Mouse (Mus musculus) CH12.LX (cell line): Measurements from ENCODE around the gene Atrnl1. TPM values are rescaled to one million over a fixed set of nuclear protein-coding genes. Genes with fewer than 3 reads are reported as not detected.
"Not testable (repeated sequence)": the region's sequence is repeated elsewhere in the genome, so short reads cannot be mapped to it uniquely, and the experiment has no call there.

ENCODE experiments used
- DNase-seq: peaks from one replicate; pipeline ENCODE4 v3.0.0-alpha.2; 2013; ENCODE audit errors: extremely low read depth
- H3K27ac ChIP-seq: 2 replicates; pipeline ENCODE4 v1.5.1; 2012; ENCODE audit warnings: low read depth, mild to moderate bottlenecking, control low read depth, moderate library complexity; ENCODE audit not compliant: insufficient read depth
- H3K27me3 ChIP-seq: replicated peaks from 2 replicates; pipeline ENCODE3; 2012; ENCODE audit warnings: inconsistent platforms
- H3K36me3 ChIP-seq, 2 experiments: replicated peaks in 1 of 2; 2 replicates each; pipeline versions ENCODE3 to v1.6.1; 2012; ENCODE audit warnings: inconsistent platforms in 1 of 2, low read length in 1 of 2, mild to moderate bottlenecking in 1 of 2, mixed read lengths in 1 of 2, moderate library complexity in 1 of 2; ENCODE audit not compliant: control insufficient read depth in 1 of 2, insufficient read depth in 1 of 2
- H3K4me1 ChIP-seq, 2 experiments: 2 replicates each; pipeline ENCODE4 v1.6.1; 2012; ENCODE audit warnings: inconsistent platforms in 1 of 2, moderate library complexity in 1 of 2; ENCODE audit not compliant: insufficient read depth in 2 of 2, control insufficient read depth in 1 of 2
- H3K4me2 ChIP-seq: 2 replicates; pipeline ENCODE4 v1.6.1; 2012; ENCODE audit warnings: low read depth, mild to moderate bottlenecking, control low read depth; ENCODE audit not compliant: poor library complexity, insufficient read depth, severe bottlenecking
- H3K4me3 ChIP-seq, 3 experiments: fragments of 150-350 bp in 1 of 3; sonication (generic) in 1 of 3; replicated peaks in 1 of 3; 2 replicates each; pipeline versions ENCODE3 to v1.5.1; 2011 to 2012; ENCODE audit warnings: low read depth in 2 of 3, low read length in 2 of 3, mild to moderate bottlenecking in 2 of 3, moderate library complexity in 2 of 3, control low read depth in 1 of 3, improper control_type of control experiment in 1 of 3, inconsistent platforms in 1 of 3, mixed read lengths in 1 of 3; ENCODE audit not compliant: poor library complexity in 1 of 3
- H3K79me2 ChIP-seq: replicated peaks from 2 replicates; pipeline ENCODE4 v1.6.1; 2012; ENCODE audit warnings: mild to moderate bottlenecking, moderate library complexity; ENCODE audit not compliant: control insufficient read depth, poor library complexity, insufficient read depth, severe bottlenecking; ENCODE audit errors: extremely low read depth
- H3K9ac ChIP-seq: 2 replicates; pipeline ENCODE4 v1.6.1; 2012; ENCODE audit warnings: low read depth, mild to moderate bottlenecking, control low read depth, moderate library complexity; ENCODE audit not compliant: insufficient read depth
- H3K9me3 ChIP-seq: replicated peaks from 2 replicates; pipeline ENCODE3; 2012; ENCODE audit warnings: low read length, inconsistent platforms, mixed read lengths
- BHLHE40 ChIP-seq: IDR thresholded peaks from 2 replicates; pipeline ENCODE4 v1.6.1; 2011; ENCODE audit warnings: mild to moderate bottlenecking, low read depth, low read length, improper control_type of control experiment
- CTCF ChIP-seq, 2 experiments: IDR thresholded peaks in 1 of 2; conservative IDR thresholded peaks in 1 of 2; 2 replicates each; pipeline ENCODE4 v1.5.1; 2011 to 2012; ENCODE audit warnings: low read depth in 2 of 2, low read length in 2 of 2, improper control_type of control experiment in 1 of 2, inconsistent platforms in 1 of 2, mild to moderate bottlenecking in 1 of 2, moderate library complexity in 1 of 2
- EP300 ChIP-seq: IDR thresholded peaks from 2 replicates; pipeline ENCODE4 v1.6.1; 2011; ENCODE audit warnings: low read length, improper control_type of control experiment
- JUN ChIP-seq: IDR thresholded peaks from 2 replicates; pipeline ENCODE4 v1.6.1; 2011; ENCODE audit warnings: low read depth, mild to moderate bottlenecking, low read length, improper control_type of control experiment, moderate library complexity; ENCODE audit not compliant: insufficient read depth
- JUND ChIP-seq: conservative IDR thresholded peaks from 2 replicates; pipeline ENCODE4 v1.6.1; 2011; ENCODE audit warnings: low read depth, low read length, improper control_type of control experiment
- KAT2A ChIP-seq: IDR thresholded peaks from 2 replicates; pipeline ENCODE4 v1.6.1; 2012; ENCODE audit warnings: low read length, improper control_type of control experiment, inconsistent platforms; ENCODE audit not compliant: insufficient replicate concordance
- MYC ChIP-seq: IDR thresholded peaks from 2 replicates; pipeline ENCODE4 v1.6.1; 2011; ENCODE audit warnings: low read depth, mild to moderate bottlenecking, improper control_type of control experiment, low read length
- NELFE ChIP-seq: IDR thresholded peaks from 2 replicates; pipeline ENCODE4 v1.6.1; 2011; ENCODE audit warnings: low read depth, low read length, improper control_type of control experiment
- PAX5 ChIP-seq: IDR thresholded peaks from 2 replicates; pipeline ENCODE4 v1.6.1; 2012; ENCODE audit warnings: low read length, inconsistent platforms, mixed read lengths
- POLR2AphosphoS2 ChIP-seq: IDR thresholded peaks from 2 replicates; pipeline ENCODE4 v1.6.1; 2011; ENCODE audit warnings: low read depth, low read length, improper control_type of control experiment
- RAD21 ChIP-seq: IDR thresholded peaks from 2 replicates; pipeline ENCODE4 v1.6.1; 2011; ENCODE audit warnings: low read depth, mild to moderate bottlenecking, low read length, improper control_type of control experiment, moderate library complexity
- SMC3 ChIP-seq: IDR thresholded peaks from 2 replicates; pipeline ENCODE4 v1.6.1; 2011; ENCODE audit warnings: low read depth, low read length, improper control_type of control experiment
- UBTF ChIP-seq: IDR thresholded peaks from 2 replicates; pipeline ENCODE4 v1.6.1; 2012; ENCODE audit warnings: low read depth, mild to moderate bottlenecking, inconsistent platforms, low read length, improper control_type of control experiment, moderate library complexity
- ZKSCAN1 ChIP-seq: IDR thresholded peaks from 2 replicates; pipeline ENCODE4 v1.6.1; 2012; ENCODE audit warnings: low read depth, inconsistent platforms, low read length, improper control_type of control experiment, borderline replicate concordance
- ZNF384 ChIP-seq: IDR thresholded peaks from 2 replicates; pipeline ENCODE4 v1.6.1; 2012; ENCODE audit warnings: low read depth, low read length, improper control_type of control experiment, inconsistent platforms
- dilution Hi-C: fragments of 300-500 bp; cut with MboI; formaldehyde crosslinking; loops from 2 replicates; pipeline ENCODE4 v1.14.3; 2020; ENCODE audit warnings: low sequenced_read_pairs; ENCODE audit not compliant: extremely low pct_unique_long_range_greater_than_20kb, extremely low pct_ligation_motif_present
- in situ Hi-C: fragments of 300-500 bp; cut with MboI; formaldehyde crosslinking; loops from 3 replicates; pipeline ENCODE4 v1.14.3; 2019; ENCODE audit warnings: low sequenced_read_pairs, low pct_ligation_motif_present, low pct_unique_long_range_greater_than_20kb, mixed read lengths
- polyA plus RNA-seq: library from polyadenylated mRNA; unstranded; fragments of >175 nt; gene quantifications from 2 replicates; pipeline ENCODE4 v1.2.1, GENCODE M21; 2012; ENCODE audit warnings: low read depth; ENCODE audit not compliant: insufficient read length
- total RNA-seq, 2 experiments: library from RNA; depleted of rRNA; stranded (reverse); fragments of 300-350 nt in 1 of 2; fragments of >200 nt in 1 of 2; gene quantifications; 2 replicates each; pipeline ENCODE4 v1.2.3; 2012 to 2014

Gene Atrnl1
- total and polyA plus RNA-seq, 3 experiments = 1.9 TPM

DNA sequence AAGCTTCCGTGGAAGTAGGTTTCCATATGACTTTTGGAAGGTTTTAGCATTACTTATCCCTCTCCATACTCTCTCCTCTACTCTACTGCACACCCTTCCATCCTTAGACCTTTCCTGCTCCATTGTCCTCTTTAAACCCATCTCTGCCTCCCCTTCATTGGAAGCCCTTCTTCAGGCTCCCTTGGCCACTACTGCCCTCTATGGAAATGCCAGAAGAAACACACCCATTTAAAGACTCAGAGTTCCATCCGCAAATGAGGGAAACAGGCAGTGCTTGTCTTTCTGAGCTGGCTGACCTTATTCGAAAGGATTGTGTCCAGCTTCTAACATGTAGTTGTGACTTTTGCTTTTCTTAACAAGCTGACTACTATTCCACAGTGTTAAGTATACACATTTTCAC, 81.7 kb downstream of the Atrnl1 start:
- Histone ChIP-seq H3K36me3 (peaks cover 0 to 8% of the 10 kb centered on the region in 2 experiments), H3K4me2 (no peak overlapping the region), H3K27ac (no peak overlapping the region), H3K9ac (no peak overlapping the region), H3K4me1 (no peaks in the 10 kb centered on the region), H3K79me2 (no peaks in the 10 kb centered on the region), H3K27me3 (no peaks in the 10 kb centered on the region), H3K4me3 (no peak overlapping the region), H3K9me3 (no peaks in the 10 kb centered on the region)
- no peak for TF ChIP-seq NELFE
- TF ChIP-seq POLR2AphosphoS2 = no peak
- TF ChIP-seq RAD21 = peak; percentile 26
- no peak for TF ChIP-seq BHLHE40
- no peak for TF ChIP-seq ZNF384
- TF ChIP-seq KAT2A = no peak
- 0 out of 2 replicates have a peak, but pooled peaks have one; percentile 2 for TF ChIP-seq SMC3
- TF ChIP-seq EP300 = no peak
- TF ChIP-seq CTCF (conservative IDR thresholded peaks at IDR 0.05 in 1 of 2, IDR thresholded peaks at IDR 0.05 in 1 of 2; ENCODE audit: low read depth in 2 of 2, low read length in 2 of 2) = peak in 1 of 2 experiments; percentile 49; a peak in 2 of 4 replicates
- no peak for TF ChIP-seq JUN
- dilution Hi-C loops (no loop called here), in situ Hi-C loops (no loop called here)
- peak; percentile 6 for DNase-seq

DNA sequence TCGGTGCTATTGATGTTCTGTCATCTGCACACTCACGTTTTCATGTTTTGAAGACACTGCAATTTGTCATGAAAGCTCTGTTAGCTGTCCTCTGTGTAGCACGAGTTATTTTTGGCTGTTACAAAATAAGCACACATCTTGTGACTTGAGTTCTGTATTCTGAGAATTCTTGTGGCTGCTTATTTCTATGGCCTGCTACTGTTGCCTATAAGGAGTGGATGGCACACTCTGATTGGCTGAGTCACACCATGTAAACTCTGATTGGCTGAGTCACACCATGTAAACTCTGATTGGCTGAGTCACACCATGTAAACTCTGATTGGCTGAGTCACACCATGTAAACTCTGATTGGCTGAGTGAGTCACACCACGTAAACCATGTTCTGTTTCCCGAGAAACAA, 85.9 kb downstream of the Atrnl1 start:
- H3K79me2 ChIP-seq, H3K4me1 ChIP-seq, dilution Hi-C loops, H3K27ac ChIP-seq, H3K9me3 ChIP-seq, H3K27me3 ChIP-seq, in situ Hi-C loops, H3K4me3 ChIP-seq, H3K4me2 ChIP-seq, H3K9ac ChIP-seq, DNase-seq: not testable (repeated sequence)
- peaks cover 0 to 10% of the 10 kb centered on the region in 2 experiments for H3K36me3 ChIP-seq

DNA sequence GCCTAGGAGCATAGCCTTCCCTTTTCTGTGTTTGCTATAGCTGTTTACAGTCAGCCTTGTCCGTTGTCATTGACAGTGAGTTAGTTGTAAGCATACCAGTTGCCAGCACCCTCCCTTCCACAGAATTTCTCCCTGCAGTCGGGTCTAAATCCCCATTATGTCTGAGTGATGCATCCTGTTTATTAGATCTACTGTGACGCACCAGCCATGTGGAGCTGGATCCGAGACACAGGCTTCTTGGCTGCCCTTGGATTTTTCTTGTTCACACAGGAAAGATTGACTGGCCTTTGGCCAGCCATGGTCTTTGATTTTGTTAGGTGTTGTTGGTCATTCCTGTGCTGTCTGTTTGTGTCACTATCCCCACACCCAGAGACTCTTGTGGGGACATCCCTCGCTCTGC, 102.3 kb downstream of the Atrnl1 start:
- dilution Hi-C loops = no loop called here
- no peaks in the 10 kb centered on the region for H3K4me1 ChIP-seq
- TF ChIP-seq ZKSCAN1 (no peak), UBTF (no peak), ZNF384 (no peak), PAX5 (no peak), MYC (no peak), JUND (no peak), RAD21 (no peak)
- TF ChIP-seq, all 38 proteins: peak for 0

More for the DNA sequence above, 102.3 kb downstream of the Atrnl1 start:
- in situ Hi-C loops = no loop called here
- no peak overlapping the region for H3K4me2 ChIP-seq
- no peak overlapping the region for H3K9ac ChIP-seq
- H3K27me3 ChIP-seq = no peaks in the 10 kb centered on the region
- H3K4me3 ChIP-seq = no peak overlapping the region
- H3K36me3 ChIP-seq = peaks cover 0 to 11% of the 10 kb centered on the region in 2 experiments
- no peaks in the 10 kb centered on the region for H3K79me2 ChIP-seq
- no peak for DNase-seq
- H3K9me3 ChIP-seq = no peaks in the 10 kb centered on the region
- no peak overlapping the region for H3K27ac ChIP-seq
